Mouse (Mus musculus) stomach, postnatal 0 days (tissue): ENCODE data around the gene Arid1b.

Source experiments
- CTCF ChIP-seq: IDR thresholded peaks from 2 replicates; pipeline ENCODE4 v1.5.1; 2016; ENCODE audit warnings: antibody characterized with exemption, low read depth, mild to moderate bottlenecking, moderate library complexity
- EP300 ChIP-seq: optimal IDR thresholded peaks from 2 replicates; pipeline ENCODE3; 2016; ENCODE audit warnings: antibody characterized with exemption

DNA sequence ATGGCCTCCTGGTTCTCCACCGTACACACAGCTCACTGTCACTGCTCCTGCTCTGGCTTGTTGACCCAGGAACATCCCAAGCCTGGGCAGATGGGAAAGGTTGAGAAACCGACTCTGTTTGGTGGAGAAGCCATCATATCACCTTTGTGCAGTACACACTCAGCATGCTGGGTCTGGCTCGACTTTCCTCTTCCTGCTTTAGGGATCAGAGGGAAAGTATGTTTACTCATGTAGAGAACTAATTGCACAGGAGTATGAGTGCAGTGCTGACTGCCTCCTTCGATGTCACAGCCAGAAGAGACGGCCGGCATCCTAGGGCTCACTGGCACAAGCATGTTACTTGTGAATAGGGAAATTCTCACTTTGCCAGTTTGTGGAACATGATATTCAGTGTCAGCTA, 204.1 kb downstream of the Arid1b start:
- TF ChIP-seq CTCF, result no peak
- no peak for TF ChIP-seq EP300
